Mouse (Mus musculus) brain, embryonic 14.5 days (tissue): Measurements from ENCODE around the gene Plpp6.

Source experiments
- CTCF ChIP-seq: fragments of 200-500 bp; IDR thresholded peaks from 2 replicates; pipeline ENCODE4 v1.5.1; 2012; ENCODE audit warnings: inconsistent platforms, mild to moderate bottlenecking, moderate library complexity, borderline replicate concordance; ENCODE audit not compliant: insufficient read depth, insufficient read length; ENCODE audit errors: extremely low read depth
- POLR2A ChIP-seq: fragments of 200-500 bp; IDR thresholded peaks from 2 replicates; pipeline ENCODE4 v1.6.1; 2012; ENCODE audit warnings: mild to moderate bottlenecking, inconsistent platforms, borderline replicate concordance; ENCODE audit not compliant: poor library complexity, insufficient read depth, insufficient read length, severe bottlenecking; ENCODE audit errors: extremely low read depth

DNA sequence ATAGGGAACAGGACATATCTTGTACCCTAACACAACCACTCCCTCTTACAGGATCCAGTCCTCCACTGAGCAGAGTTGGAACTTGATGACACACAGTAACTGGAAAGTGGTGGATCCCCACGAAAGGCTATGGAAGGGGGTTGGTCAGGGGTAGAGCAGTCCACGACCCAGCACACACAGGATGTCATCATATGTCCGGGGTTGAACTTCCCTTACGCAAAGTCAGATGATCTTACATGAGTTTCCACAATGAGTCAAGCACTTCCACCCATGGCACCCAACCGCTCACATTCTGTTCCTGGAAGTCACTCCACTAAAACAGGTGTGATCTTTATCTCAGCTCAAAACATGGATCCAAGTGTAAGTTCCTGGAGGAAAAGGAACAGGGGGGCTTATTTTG lies 45.9 kb upstream of the Plpp6 start:
- no peak for TF ChIP-seq CTCF
- no peak for TF ChIP-seq POLR2A
